Mouse (Mus musculus) frontal cortex, postnatal 14 days (tissue): ENCODE data around the gene Rbck1.
"Not testable (repeated sequence)": the region's sequence is repeated elsewhere in the genome, so short reads cannot be mapped to it uniquely, and the experiment has no call there.

Experiments used
- DNase-seq, 2 experiments: peaks; one replicate each; pipeline ENCODE4 v3.0.0; 2022; ENCODE audit warnings: low spot score in 2 of 2

Gene Rbck1

GRCm38 (mm10) chr2:152332101-152332825 lies at the start of gene Rbck1:
Gene Rbck1 (minus strand): TSS chr2:152332653.
- DNase-seq: peak; percentile 76 to 87

- DNase-seq: no peak
These were observed 43.9 kb upstream of the Rbck1 start, which contains the start of gene Nrsn2 for GRCm38 (mm10) chr2:152376345-152376741. Gene Nrsn2 (minus strand): TSS chr2:152376638.

- DNase-seq: no peak
These were observed 43.3 kb upstream of the Rbck1 start for GRCm38 (mm10) chr2:152375652-152376344.

GRCm38 (mm10) chr2:152373547-152373946 lies 41.1 kb upstream of the Rbck1 start:
- DNase-seq: no peak

GRCm38 (mm10) chr2:152372661-152373060 lies 40.2 kb upstream of the Rbck1 start:
- no peak for DNase-seq

- no peak for DNase-seq
These were observed 39.7 kb upstream of the Rbck1 start for GRCm38 (mm10) chr2:152372104-152372503.

- DNase-seq: no peak
These were observed 36.2 kb upstream of the Rbck1 start for GRCm38 (mm10) chr2:152368532-152369140.

GRCm38 (mm10) chr2:152367917-152368316 lies 35.5 kb upstream of the Rbck1 start:
- no peak for DNase-seq

- DNase-seq: peak; percentile 39 to 63
These were observed 31.0 kb upstream of the Rbck1 start for GRCm38 (mm10) chr2:152363245-152364147.

GRCm38 (mm10) chr2:152361193-152361592 lies 28.7 kb upstream of the Rbck1 start:
- no peak for DNase-seq

- DNase-seq: no peak
These were observed 27.9 kb upstream of the Rbck1 start for GRCm38 (mm10) chr2:152360271-152360775.

GRCm38 (mm10) chr2:152359616-152360015 lies 27.2 kb upstream of the Rbck1 start:
- DNase-seq: no peak

- DNase-seq: not testable (repeated sequence)
These were observed 26.5 kb upstream of the Rbck1 start for GRCm38 (mm10) chr2:152358977-152359376.

- no peak for DNase-seq
These were observed 24.8 kb upstream of the Rbck1 start for GRCm38 (mm10) chr2:152357254-152357653.

GRCm38 (mm10) chr2:152349842-152350540 lies 17.5 kb upstream of the Rbck1 start:
- DNase-seq: no peak

- DNase-seq: no peak
These were observed 16.8 kb upstream of the Rbck1 start for GRCm38 (mm10) chr2:152349205-152349604.

GRCm38 (mm10) chr2:152347722-152348121 lies 15.3 kb upstream of the Rbck1 start:
- no peak for DNase-seq

- DNase-seq: no peak
These were observed 14.5 kb upstream of the Rbck1 start for GRCm38 (mm10) chr2:152346776-152347465.

- DNase-seq: no peak
These were observed 12.9 kb upstream of the Rbck1 start for GRCm38 (mm10) chr2:152345393-152345792.

GRCm38 (mm10) chr2:152344909-152345308 lies 12.5 kb upstream of the Rbck1 start:
- no peak for DNase-seq
